Mouse (Mus musculus): ENCODE measurements around the gene Cyp26c1. TPM values are rescaled to one million over a fixed set of nuclear protein-coding genes. Genes with fewer than 3 reads are reported as not detected.

Cyp26c1 gene
- not detected for total RNA-seq (2023)

GRCm38 (mm10) chr19:37685281-37685680 lies at the start of gene Cyp26c1:
TSS of gene Cyp26c1 (plus strand) at chr19:37685581.

GRCm38 (mm10) chr19:37697651-37698272 lies 12.4 kb downstream of the Cyp26c1 start, which contains the start of gene Cyp26a1:
TSS of gene Cyp26a1 (plus strand) at chr19:37697798.

Other genes with a start within 250 kb of the Cyp26c1 start
- 10 to 100 TPM; 44.4 to 48.4 TPM for gene Exoc6, start 135.2 kb upstream of the Cyp26c1 start, total RNA-seq (2023)
- not detected for gene Cyp26a1, start 12.2 kb downstream of the Cyp26c1 start, total RNA-seq (2023)

All from B cell, adult 67 days (primary cell).